Mouse (Mus musculus) limb, embryonic 14.5 days (tissue): ENCODE data around the gene Cryz. TPM values are rescaled to one million over a fixed set of nuclear protein-coding genes. Genes with fewer than 3 reads are reported as not detected.
A peak's percentile ranks its signal among the peaks of the same experiment; 100 is the strongest.

ENCODE experiments used
- ATAC-seq: fragments of 200-750 bp; cut with Nextera tagmentation; 2 replicates; pipeline ENCODE4 v1.8.0; 2017; ENCODE audit warnings: low read depth, moderate number of reproducible peaks, moderate TSS enrichment; ENCODE audit not compliant: low FRiP score
- DNase-seq: peaks from one replicate; pipeline ENCODE4 v3.0.0-alpha.2; 2015; ENCODE audit warnings: low spot score
- H3K27ac ChIP-seq: fragments of 300-500 bp; sonication (generic); replicated peaks from 2 replicates; pipeline ENCODE4 v1.5.1; 2014; ENCODE audit warnings: low read depth, mild to moderate bottlenecking, low read length, moderate library complexity, mixed read lengths
- H3K27me3 ChIP-seq: fragments of 300-500 bp; sonication (generic); 2 replicates; pipeline ENCODE4 v1.6.1; 2014; ENCODE audit warnings: low read length, mixed read lengths; ENCODE audit not compliant: control insufficient read depth, insufficient read depth
- H3K36me3 ChIP-seq: fragments of 300-500 bp; sonication (generic); 2 replicates; pipeline ENCODE4 v1.6.1; 2014; ENCODE audit warnings: mild to moderate bottlenecking, low read length, moderate library complexity, mixed read lengths; ENCODE audit not compliant: control insufficient read depth, insufficient read depth
- H3K4me1 ChIP-seq: fragments of 300-500 bp; sonication (generic); 2 replicates; pipeline ENCODE4 v1.6.1; 2014; ENCODE audit warnings: antibody characterized with exemption, low read length, mixed read lengths; ENCODE audit not compliant: control insufficient read depth, insufficient read depth
- H3K4me2 ChIP-seq: fragments of 300-500 bp; sonication (generic); replicated peaks from 2 replicates; pipeline ENCODE4 v1.6.1; 2014; ENCODE audit warnings: low read depth, mild to moderate bottlenecking, low read length, moderate library complexity; ENCODE audit not compliant: severe bottlenecking
- H3K4me3 ChIP-seq: fragments of 300-500 bp; sonication (generic); replicated peaks from 2 replicates; pipeline ENCODE4 v1.5.1; 2014; ENCODE audit warnings: low read length
- H3K9ac ChIP-seq: fragments of 300-500 bp; sonication (generic); 2 replicates; pipeline ENCODE4 v1.6.1; 2014; ENCODE audit warnings: mild to moderate bottlenecking, low read depth, low read length, moderate library complexity; ENCODE audit not compliant: severe bottlenecking
- H3K9me3 ChIP-seq: fragments of 300-500 bp; sonication (generic); 2 replicates; pipeline ENCODE4 v1.6.1; 2016; ENCODE audit warnings: low read length; ENCODE audit not compliant: control insufficient read depth
- POLR2A ChIP-seq: fragments of 200-500 bp; IDR thresholded peaks from 2 replicates; pipeline ENCODE4 v1.8.0; 2012; ENCODE audit warnings: inconsistent platforms, mild to moderate bottlenecking, moderate library complexity, borderline replicate concordance; ENCODE audit not compliant: insufficient read depth, insufficient read length; ENCODE audit errors: extremely low read depth
- WGBS: fragments of 180-500 bp; shearing (Covaris S2); extraction: QIAGEN DNeasy Blood & Tissue Kit; methylation state at CpG from one replicate; pipeline ENCODE4 v1.1.7; 2014; 5-methylcytosine and 5-hydroxymethylcytosine counted together
- polyA plus RNA-seq, 2 experiments: library from polyadenylated mRNA; depleted of rRNA in 1 of 2; stranded (reverse) in 1 of 2; unstranded in 1 of 2; fragments of >200 nt; fragmentation: Nextera tagmentation in 1 of 2; extraction: Ambion mirVana in 1 of 2; gene quantifications; 2 replicates each; pipeline versions ENCODE4 v1.2.1 to v1.2.3; 2012 to 2014

The Cryz gene
- 15.3 and 15.7 TPM in 2 replicates for polyA plus RNA-seq (2012; rRNA removed)
- polyA plus RNA-seq (2014; fragmentation: Nextera tagmentation; extraction: Ambion mirVana): 18.6 and 21.5 TPM in 2 replicates

- Histone ChIP-seq H3K4me3 (peak within 1 kb of the TSS; percentile 88), H3K9ac (peak within 1 kb of the TSS; percentile 90), H3K4me2 (peak within 1 kb of the TSS; percentile 80), H3K4me1 (peaks cover 9% of the 10 kb centered on the region), H3K36me3 (peaks cover 29% of the 10 kb centered on the region), H3K27ac (peak within 1 kb of the TSS; percentile 97), H3K27me3 (no peaks in the 10 kb centered on the region), H3K9me3 (no peaks in the 10 kb centered on the region)
- no peak; the same call in 1 of the 2 replicates for TF ChIP-seq POLR2A
- WGBS: 1% methylated on average over 25 of the region's 25 CpGs
- peak; percentile 88 for ATAC-seq
- DNase-seq: peak; percentile 91
Measured at GRCm38 (mm10) chr3:154596488-154596933, at the start of gene Cryz. TSS of gene Cryz (plus strand) at chr3:154596711.

GRCm38 (mm10) chr3:154547549-154548426 is 48.7 kb upstream of the Cryz start:
- H3K4me2 ChIP-seq: peak overlapping the region; percentile 24
- no peaks in the 10 kb centered on the region for H3K36me3 ChIP-seq
- no peak overlapping the region for H3K9ac ChIP-seq
- H3K4me1 ChIP-seq: peaks cover 14% of the 10 kb centered on the region
- no peak for TF ChIP-seq POLR2A
- ATAC-seq: no peak
- H3K27me3 ChIP-seq: 0 out of 2 replicates have a peak, but pooled peaks cover 9% of the 10 kb centered on the region
- no peak for DNase-seq
- H3K4me3 ChIP-seq: no peak overlapping the region
- 7% methylated on average over 20 of the region's 20 CpGs for WGBS
- no peak overlapping the region for H3K27ac ChIP-seq
- H3K9me3 ChIP-seq: no peaks in the 10 kb centered on the region

DNA sequence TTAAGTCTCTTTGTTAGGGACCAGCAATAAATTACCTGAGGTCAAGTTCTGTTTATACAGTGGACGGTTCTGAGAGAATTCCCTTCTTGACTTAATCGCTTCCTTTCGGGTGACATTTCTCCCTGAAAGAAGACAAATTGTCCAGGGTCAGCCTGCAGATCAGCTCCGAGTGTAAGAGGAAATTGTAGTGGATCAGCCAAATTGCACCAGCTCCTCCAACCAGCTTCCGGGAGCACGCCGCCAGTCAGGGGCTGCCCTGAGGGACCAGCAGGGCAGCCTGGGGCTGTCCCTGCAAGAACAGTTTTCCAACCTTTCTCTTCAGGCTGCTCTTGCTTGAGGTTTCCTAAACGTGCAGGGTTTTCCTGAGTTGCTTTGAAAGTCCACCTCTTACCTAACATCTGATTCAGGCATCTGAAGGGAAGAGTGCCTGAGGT is 47.6 kb upstream of the Cryz start:
- Histone ChIP-seq H3K9me3 (no peaks in the 10 kb centered on the region), H3K4me3 (no peak overlapping the region), H3K9ac (no peak overlapping the region), H3K4me1 (peaks cover 14% of the 10 kb centered on the region), H3K4me2 (no peak overlapping the region), H3K27me3 (0 out of 2 replicates have a peak, but pooled peaks cover 9% of the 10 kb centered on the region), H3K36me3 (no peaks in the 10 kb centered on the region), H3K27ac (no peak overlapping the region)
- TF ChIP-seq POLR2A: no peak
- ATAC-seq (no peak), DNase-seq (no peak)
- WGBS: 18% methylated on average over 8 of the region's 8 CpGs

DNA sequence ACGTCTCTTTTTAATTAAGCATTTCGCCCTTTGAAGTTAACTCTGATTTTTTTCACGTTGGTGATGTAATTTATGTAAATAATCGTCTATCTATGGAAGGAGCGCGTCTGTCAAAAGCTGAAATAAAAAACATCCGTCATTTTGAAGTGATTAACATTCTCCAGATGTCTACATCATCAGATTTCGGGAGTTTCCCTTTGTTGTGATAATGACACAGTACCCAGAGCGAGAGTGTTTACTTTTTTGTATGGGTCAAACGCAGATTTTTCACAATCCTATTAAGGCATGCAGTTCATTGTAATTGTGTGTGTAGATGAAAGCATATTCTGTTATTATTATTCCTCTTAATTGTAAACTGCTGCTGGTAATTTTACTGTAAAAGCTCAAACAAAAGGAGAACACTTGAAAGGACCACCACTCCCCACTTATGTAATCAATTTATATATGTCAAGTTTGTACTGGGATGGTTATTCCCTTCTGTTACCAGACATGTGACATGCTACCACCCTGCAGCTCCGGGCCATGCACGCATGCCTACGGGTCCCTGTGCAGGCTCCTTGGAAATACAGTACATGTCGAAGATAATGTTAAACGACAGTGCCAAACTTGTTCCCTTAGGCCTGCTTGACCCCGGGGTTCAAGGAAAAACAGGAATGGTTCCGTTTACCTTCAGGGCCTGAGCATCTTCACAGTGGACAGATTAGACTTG is 46.0 kb upstream of the Cryz start:
- 21% methylated on average over 17 of the region's 17 CpGs for WGBS
- Histone ChIP-seq H3K27me3 (0 out of 2 replicates have a peak, but pooled peaks cover 9% of the 10 kb centered on the region), H3K4me1 (peaks cover 14% of the 10 kb centered on the region), H3K36me3 (no peaks in the 10 kb centered on the region), H3K4me3 (no peak overlapping the region), H3K9me3 (no peaks in the 10 kb centered on the region), H3K27ac (no peak overlapping the region), H3K4me2 (no peak overlapping the region), H3K9ac (no peak overlapping the region)
- ATAC-seq: no peak
- no peak for DNase-seq
- no peak for TF ChIP-seq POLR2A

GRCm38 (mm10) chr3:154551035-154551411 is 45.5 kb upstream of the Cryz start:
- no peak for ATAC-seq
- H3K27ac ChIP-seq: no peak overlapping the region
- H3K9ac ChIP-seq: no peak overlapping the region
- 0 out of 2 replicates have a peak, but pooled peaks cover 9% of the 10 kb centered on the region for H3K27me3 ChIP-seq
- H3K4me1 ChIP-seq: peaks cover 14% of the 10 kb centered on the region
- 19% methylated on average over 5 of the region's 5 CpGs for WGBS
- H3K4me3 ChIP-seq: no peak overlapping the region
- no peak for DNase-seq
- no peaks in the 10 kb centered on the region for H3K9me3 ChIP-seq
- no peak for TF ChIP-seq POLR2A
- H3K36me3 ChIP-seq: no peaks in the 10 kb centered on the region
- H3K4me2 ChIP-seq: no peak overlapping the region
